Mouse (Mus musculus) embryonic fibroblast, embryonic 13.5 days (primary cell): Measurements from ENCODE around the gene Dpt.

Experiments used
- CTCF ChIP-seq: IDR thresholded peaks from 2 replicates; pipeline ENCODE4 v1.5.1; 2011; ENCODE audit warnings: mild to moderate bottlenecking, control low read depth, low read length, moderate library complexity, borderline replicate concordance; ENCODE audit not compliant: insufficient read depth
- POLR2A ChIP-seq: IDR thresholded peaks from 2 replicates; pipeline ENCODE4 v1.6.1; 2011; ENCODE audit warnings: low read depth, mild to moderate bottlenecking, control low read depth, low read length, moderate library complexity

DNA sequence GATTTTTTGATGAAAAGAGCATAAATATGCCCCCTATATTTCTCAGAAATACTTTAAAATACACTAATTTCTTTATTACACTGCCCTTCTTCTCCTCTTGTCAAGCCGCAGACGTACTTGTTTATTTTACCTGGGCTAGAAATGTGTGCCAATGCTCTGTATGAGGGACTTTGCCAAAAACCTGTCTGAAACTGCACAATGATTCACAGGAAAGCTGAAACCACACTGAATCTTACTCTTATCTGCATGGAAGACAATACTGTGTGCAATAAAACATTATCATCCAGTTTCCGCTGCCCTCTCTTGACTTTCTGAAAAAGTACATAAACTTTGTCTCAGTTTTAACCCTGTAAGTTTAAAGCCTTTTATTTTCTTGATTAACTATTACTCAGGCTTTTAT is 20.9 kb downstream of the Dpt start:
- TF ChIP-seq POLR2A (no peak), CTCF (no peak)
